Mouse (Mus musculus): Measurements from ENCODE around the gene Ect2l.

GRCm38 (mm10) chr10:18177304-18177703 is 33.4 kb downstream of the Ect2l start:
- TF ChIP-seq CTCF (IDR thresholded peaks at IDR 0.05; ENCODE audit: control insufficient read depth, insufficient read depth, low read length) (no peak), POLR2A (IDR thresholded peaks at IDR 0.05; ENCODE audit: borderline replicate concordance, control insufficient read depth, low read depth, low read length) (no peak)
